Mouse (Mus musculus): ENCODE data around the gene Neurl3. TPM values are rescaled to one million over a fixed set of nuclear protein-coding genes. Genes with fewer than 3 reads are reported as not detected.

Gene Neurl3
- polyA plus RNA-seq, 1 experiment, result 0.03 TPM

DNA sequence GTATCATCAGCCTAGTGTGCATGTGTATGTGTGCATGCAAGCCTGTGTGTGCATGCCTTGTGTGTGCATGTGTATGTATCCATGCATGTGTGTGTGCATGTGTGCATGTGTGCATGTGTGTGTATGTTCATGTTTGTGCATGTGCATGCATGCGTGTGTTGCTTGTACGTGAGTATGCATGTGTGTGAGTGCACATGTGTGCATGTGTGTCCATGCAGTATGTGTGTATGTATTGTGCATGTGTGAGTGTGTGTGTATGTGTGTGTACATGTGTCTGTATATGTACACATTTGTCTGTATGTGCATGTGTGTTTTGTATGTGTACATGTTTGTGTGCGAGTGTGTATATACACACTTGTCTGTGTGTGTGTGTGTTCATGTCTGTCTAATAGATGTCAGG lies 6.9 kb downstream of the Neurl3 start:
- TF ChIP-seq TAL1 (IDR thresholded peaks at IDR 0.05; ENCODE audit: low read length), result no peak
- no peak for TF ChIP-seq GATA1 (IDR thresholded peaks at IDR 0.05; ENCODE audit: low read length)
- peaks cover 7% of the 10 kb centered on the region for H3K27me3 ChIP-seq (ENCODE audit: control insufficient read depth)
- no peaks in the 10 kb centered on the region for H3K9me3 ChIP-seq (ENCODE audit: control insufficient read depth, low read length)
- peaks cover 18% of the 10 kb centered on the region for H3K4me1 ChIP-seq (ENCODE audit: control insufficient read depth)
- H3K36me3 ChIP-seq (ENCODE audit: control insufficient read depth), result no peaks in the 10 kb centered on the region
- no peak overlapping the region for H3K4me3 ChIP-seq (replicated peaks)

DNA sequence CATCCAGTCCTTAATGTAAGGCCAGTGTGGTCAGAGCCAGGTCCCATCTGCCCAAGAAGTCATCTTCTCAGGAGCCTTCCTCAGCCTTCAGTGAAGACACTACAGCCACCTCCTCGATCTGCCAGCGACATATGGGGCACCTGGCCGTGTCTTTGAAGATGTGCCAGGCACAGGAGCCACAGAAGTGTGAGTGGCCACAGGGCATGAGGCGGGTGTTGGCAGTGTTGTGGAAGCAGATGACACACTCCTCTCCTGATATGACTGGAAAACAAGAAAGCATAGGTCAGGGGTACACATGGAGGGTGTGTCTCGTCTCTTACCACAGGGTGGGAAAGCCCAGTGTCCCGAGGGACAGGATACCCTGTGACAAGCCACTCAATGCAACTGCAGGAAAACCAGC lies 8.2 kb downstream of the Neurl3 start:
- Histone ChIP-seq H3K4me3 (replicated peaks) (no peak overlapping the region), H3K36me3 (ENCODE audit: control insufficient read depth) (no peaks in the 10 kb centered on the region)
- TF ChIP-seq GATA1 (IDR thresholded peaks at IDR 0.05; ENCODE audit: low read length), result no peak
- no peak for TF ChIP-seq TAL1 (IDR thresholded peaks at IDR 0.05; ENCODE audit: low read length)

DNA sequence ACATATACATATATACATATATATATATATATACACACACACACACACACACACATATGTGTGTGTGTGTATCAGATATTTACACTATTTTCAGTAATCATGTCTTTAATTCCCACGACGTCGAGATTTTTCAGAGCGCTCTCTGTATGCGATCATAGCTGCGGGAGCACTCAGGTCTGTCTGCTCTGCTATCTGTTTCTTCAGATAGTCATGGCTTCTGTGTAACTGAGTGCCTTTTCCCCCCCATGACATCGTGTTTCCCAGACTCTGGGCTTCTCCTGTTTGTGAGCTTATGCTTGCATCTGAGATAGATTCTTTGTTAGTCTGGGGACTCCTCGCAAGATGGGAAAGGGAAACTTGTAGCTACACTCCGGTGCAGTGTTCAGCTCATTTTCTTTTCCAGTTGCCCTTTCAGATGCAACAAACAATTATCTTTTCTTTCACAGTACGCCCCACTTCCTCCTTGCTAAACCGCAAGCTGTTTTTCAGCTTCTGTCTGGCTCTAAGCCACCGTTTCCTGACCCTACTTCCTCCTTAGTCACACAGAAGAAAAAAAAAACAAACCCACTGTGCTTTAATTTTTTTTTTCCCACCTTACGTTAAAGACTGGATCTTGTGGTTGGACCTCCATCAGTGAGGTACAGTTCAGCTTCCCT lies 10.5 kb downstream of the Neurl3 start:
- no peaks in the 10 kb centered on the region for H3K9me3 ChIP-seq (ENCODE audit: control insufficient read depth, low read length)
- H3K27me3 ChIP-seq (ENCODE audit: control insufficient read depth), result 0 out of 2 replicates have a peak, but pooled peaks cover 2% of the 10 kb centered on the region
- TF ChIP-seq TAL1 (IDR thresholded peaks at IDR 0.05; ENCODE audit: low read length), result no peak
- H3K4me1 ChIP-seq (ENCODE audit: control insufficient read depth), result peaks cover 12% of the 10 kb centered on the region
- H3K4me3 ChIP-seq (replicated peaks), result no peak overlapping the region
- no peaks in the 10 kb centered on the region for H3K36me3 ChIP-seq (ENCODE audit: control insufficient read depth)

More for the DNA sequence above, 8.2 kb downstream of the Neurl3 start:
- H3K4me1 ChIP-seq (ENCODE audit: control insufficient read depth), result peaks cover 14% of the 10 kb centered on the region
- H3K9me3 ChIP-seq (ENCODE audit: control insufficient read depth, low read length), result no peaks in the 10 kb centered on the region
- H3K27me3 ChIP-seq (ENCODE audit: control insufficient read depth), result peaks cover 7% of the 10 kb centered on the region

DNA sequence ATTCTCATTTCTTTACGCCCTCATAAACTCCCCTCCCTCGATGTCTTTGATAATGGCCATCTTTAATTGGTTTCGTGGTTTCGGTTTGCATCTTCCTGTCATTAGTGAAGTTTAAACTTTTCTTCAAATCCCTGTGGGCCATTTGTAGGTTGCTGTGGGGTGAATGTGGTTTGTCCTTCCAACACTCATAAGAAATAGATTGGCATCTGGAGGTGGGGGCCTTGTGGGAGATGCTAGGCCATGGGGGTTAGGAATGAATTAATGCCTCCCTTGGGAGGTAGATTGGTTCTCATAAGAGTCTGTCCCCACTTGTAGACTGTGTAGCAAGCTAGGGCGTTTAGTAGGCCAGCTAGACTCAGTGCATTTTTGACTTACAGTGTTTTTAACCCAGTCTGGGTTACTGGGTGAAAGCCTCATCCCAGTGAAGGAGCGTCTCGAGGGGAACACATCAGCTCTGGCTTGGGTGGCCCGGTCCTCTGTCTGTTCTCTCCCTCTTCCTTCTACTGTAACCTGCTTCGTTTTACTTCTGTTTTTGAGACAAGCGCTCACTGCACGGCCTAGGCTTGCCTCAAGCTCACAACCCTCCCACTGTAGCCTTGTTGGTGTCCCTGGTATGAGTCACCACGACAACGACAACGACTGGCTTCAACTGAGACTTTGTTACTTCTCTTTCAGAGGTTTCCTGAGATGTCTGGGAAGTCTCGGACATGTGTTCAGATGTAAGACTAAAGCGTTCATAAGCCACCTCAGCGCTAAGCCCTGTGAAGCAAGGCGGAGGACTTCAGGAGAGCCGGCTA lies 12.6 kb downstream of the Neurl3 start:
- H3K4me1 ChIP-seq (ENCODE audit: control insufficient read depth), result peaks cover 12% of the 10 kb centered on the region
- H3K36me3 ChIP-seq (ENCODE audit: control insufficient read depth), result no peaks in the 10 kb centered on the region
- 0 out of 2 replicates have a peak, but pooled peaks cover 2% of the 10 kb centered on the region for H3K27me3 ChIP-seq (ENCODE audit: control insufficient read depth)
- no peak overlapping the region for H3K4me3 ChIP-seq (replicated peaks)
- no peak for TF ChIP-seq TAL1 (IDR thresholded peaks at IDR 0.05; ENCODE audit: low read length)
- TF ChIP-seq GATA1 (IDR thresholded peaks at IDR 0.05; ENCODE audit: low read length), result no peak
- no peaks in the 10 kb centered on the region for H3K9me3 ChIP-seq (ENCODE audit: control insufficient read depth, low read length)

DNA sequence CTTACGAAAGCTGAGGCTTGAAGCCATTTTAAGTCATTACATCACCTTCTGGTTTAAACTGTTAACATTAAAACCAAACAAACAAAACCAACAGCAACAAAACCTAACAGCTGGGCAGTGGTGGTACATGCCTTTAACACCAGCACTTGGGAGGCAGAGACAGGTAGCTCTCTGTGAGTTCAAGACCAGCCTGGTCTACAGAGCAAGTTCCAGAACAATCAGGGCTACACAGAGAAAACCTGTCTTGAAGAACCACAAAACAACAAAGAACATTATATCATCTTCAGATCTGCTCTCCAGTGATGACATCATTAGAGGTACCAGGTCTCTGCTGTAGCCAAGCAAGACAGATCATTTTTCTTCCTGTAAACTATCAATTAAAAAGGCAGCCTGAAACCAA lies 14.1 kb downstream of the Neurl3 start:
- Histone ChIP-seq H3K4me1 (ENCODE audit: control insufficient read depth) (peaks cover 12% of the 10 kb centered on the region), H3K9me3 (ENCODE audit: control insufficient read depth, low read length) (peaks cover 3% of the 10 kb centered on the region), H3K36me3 (ENCODE audit: control insufficient read depth) (no peaks in the 10 kb centered on the region), H3K4me3 (replicated peaks) (no peak overlapping the region), H3K27me3 (ENCODE audit: control insufficient read depth) (peaks cover 6% of the 10 kb centered on the region)
- TF ChIP-seq GATA1 (IDR thresholded peaks at IDR 0.05; ENCODE audit: low read length) (no peak), TAL1 (IDR thresholded peaks at IDR 0.05; ENCODE audit: low read length) (no peak)

DNA sequence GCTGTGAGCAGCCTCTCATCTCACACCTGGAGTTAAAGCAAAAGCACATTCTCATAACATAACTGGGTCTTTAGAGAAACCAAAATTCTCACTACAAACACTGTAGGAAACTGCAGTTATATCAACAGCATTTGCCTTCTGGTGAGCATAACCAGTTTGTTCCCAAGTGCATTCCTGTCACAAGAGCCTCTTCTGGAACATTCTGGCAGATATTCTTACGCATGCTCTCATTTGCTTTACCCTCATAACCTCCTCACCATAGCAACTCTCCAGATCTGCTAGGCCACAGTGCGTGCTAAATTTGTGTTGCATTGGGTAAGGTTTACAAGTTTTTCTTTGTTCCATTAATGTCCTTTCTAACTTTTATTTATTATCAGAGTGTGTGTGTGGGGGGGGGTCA lies 15.2 kb downstream of the Neurl3 start:
- Histone ChIP-seq H3K4me1 (ENCODE audit: control insufficient read depth) (peaks cover 5% of the 10 kb centered on the region; the same call in 1 of the 2 replicates), H3K27me3 (ENCODE audit: control insufficient read depth) (peaks cover 17% of the 10 kb centered on the region), H3K4me3 (replicated peaks) (no peak overlapping the region), H3K36me3 (ENCODE audit: control insufficient read depth) (no peaks in the 10 kb centered on the region), H3K9me3 (ENCODE audit: control insufficient read depth, low read length) (peaks cover 3% of the 10 kb centered on the region)
- TF ChIP-seq GATA1 (IDR thresholded peaks at IDR 0.05; ENCODE audit: low read length) (no peak), TAL1 (IDR thresholded peaks at IDR 0.05; ENCODE audit: low read length) (no peak)

DNA sequence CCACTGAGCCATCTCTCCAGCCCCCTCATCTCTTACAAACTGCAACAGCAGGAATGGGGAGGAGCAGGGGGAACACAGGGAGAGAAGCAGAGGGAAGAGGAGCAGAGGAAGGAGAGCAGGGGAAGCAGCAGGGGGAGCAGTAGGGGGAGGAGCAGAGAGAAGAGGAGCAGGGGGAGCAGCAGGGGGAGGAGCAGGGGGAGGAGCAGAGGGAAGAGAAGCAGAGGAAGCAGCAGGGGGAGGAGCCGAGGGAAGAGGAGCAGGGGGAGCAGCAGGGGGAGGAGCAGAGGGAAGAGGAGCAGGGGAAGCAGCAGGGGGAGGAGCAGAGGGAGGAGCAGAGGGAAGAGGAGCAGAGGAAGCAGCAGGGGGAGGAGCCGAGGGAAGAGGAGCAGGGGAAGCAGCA lies 15.8 kb downstream of the Neurl3 start:
- H3K9me3 ChIP-seq (ENCODE audit: control insufficient read depth, low read length), result peaks cover 3% of the 10 kb centered on the region
- no peak overlapping the region for H3K4me3 ChIP-seq (replicated peaks)
- TF ChIP-seq TAL1 (IDR thresholded peaks at IDR 0.05; ENCODE audit: low read length), result no peak
- no peak for TF ChIP-seq GATA1 (IDR thresholded peaks at IDR 0.05; ENCODE audit: low read length)
- no peaks in the 10 kb centered on the region for H3K4me1 ChIP-seq (ENCODE audit: control insufficient read depth)
- H3K36me3 ChIP-seq (ENCODE audit: control insufficient read depth), result no peaks in the 10 kb centered on the region
- peaks cover 21% of the 10 kb centered on the region for H3K27me3 ChIP-seq (ENCODE audit: control insufficient read depth)

DNA sequence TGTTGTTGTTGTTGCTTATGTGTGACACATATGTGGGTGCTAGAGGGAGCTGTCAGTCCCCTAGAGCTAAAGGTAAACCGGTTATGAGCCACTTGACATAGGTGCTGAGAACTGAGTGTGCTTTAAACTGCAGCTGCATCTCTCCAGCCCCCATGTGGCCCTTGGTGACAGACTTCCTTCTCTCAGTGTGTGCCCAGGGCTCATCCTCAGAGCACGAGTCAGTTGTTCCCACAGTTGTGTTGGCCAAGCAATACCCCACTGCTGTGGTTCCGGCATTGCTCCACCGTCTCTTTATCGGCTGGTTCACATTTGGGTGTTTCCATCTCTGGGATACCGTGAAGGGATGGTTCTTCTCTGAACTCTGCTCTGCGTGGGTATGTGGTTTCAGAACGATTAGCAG lies 17.2 kb downstream of the Neurl3 start:
- TF ChIP-seq TAL1 (IDR thresholded peaks at IDR 0.05; ENCODE audit: low read length), result no peak
- no peak for TF ChIP-seq GATA1 (IDR thresholded peaks at IDR 0.05; ENCODE audit: low read length)

DNA sequence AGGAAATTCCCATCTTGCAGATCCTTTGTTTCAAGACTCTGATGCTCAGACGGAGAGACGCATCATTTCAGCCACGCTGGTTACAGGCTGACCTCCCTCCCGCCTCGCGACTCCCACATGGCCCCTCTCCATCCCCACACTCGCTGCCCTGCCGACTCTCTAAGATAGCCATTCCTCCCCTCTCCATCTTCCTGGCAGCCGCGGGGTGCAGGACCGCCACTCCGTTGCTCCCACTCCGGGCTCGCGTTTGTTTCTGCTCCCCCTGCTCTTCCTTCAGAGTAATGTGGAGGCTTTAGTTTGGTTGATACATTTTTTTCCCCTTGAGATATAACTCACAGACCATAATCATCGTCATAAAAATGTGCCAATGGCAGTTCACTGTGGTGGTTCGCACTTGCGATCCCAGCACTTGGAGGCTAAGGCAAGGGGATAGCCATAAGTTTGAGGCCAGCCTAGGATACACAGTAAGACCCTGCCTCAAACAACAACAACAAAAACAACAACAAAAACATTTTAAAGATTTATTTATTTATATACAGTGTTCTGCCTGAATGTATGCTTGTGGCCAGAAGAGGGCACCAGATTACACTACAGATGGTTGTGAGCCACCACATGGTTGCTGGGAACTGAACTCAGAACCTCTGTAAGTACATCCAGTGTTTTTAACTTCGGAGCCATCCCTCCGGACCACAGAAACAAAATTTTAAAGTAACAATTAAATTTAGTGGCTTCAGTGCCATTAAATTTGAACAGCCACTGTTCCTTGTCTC lies 18.4 kb downstream of the Neurl3 start:
- Histone ChIP-seq H3K9me3 (ENCODE audit: control insufficient read depth, low read length) (peaks cover 3% of the 10 kb centered on the region), H3K27me3 (ENCODE audit: control insufficient read depth) (peaks cover 21% of the 10 kb centered on the region), H3K4me3 (replicated peaks) (no peak overlapping the region), H3K36me3 (ENCODE audit: control insufficient read depth) (no peaks in the 10 kb centered on the region), H3K4me1 (ENCODE audit: control insufficient read depth) (no peaks in the 10 kb centered on the region)
- TF ChIP-seq TAL1 (IDR thresholded peaks at IDR 0.05; ENCODE audit: low read length) (no peak), GATA1 (IDR thresholded peaks at IDR 0.05; ENCODE audit: low read length) (no peak)

More for the DNA sequence above, 17.2 kb downstream of the Neurl3 start:
- no peak overlapping the region for H3K4me3 ChIP-seq (replicated peaks)
- H3K27me3 ChIP-seq (ENCODE audit: control insufficient read depth), result peaks cover 21% of the 10 kb centered on the region
- H3K9me3 ChIP-seq (ENCODE audit: control insufficient read depth, low read length), result peaks cover 3% of the 10 kb centered on the region
- no peaks in the 10 kb centered on the region for H3K36me3 ChIP-seq (ENCODE audit: control insufficient read depth)
- no peaks in the 10 kb centered on the region for H3K4me1 ChIP-seq (ENCODE audit: control insufficient read depth)

Measured in erythroblast, embryonic 14.5 days (primary cell).